27 mouse cellular contexts compared by ENCODE assay signal in the genomic region with DNA sequence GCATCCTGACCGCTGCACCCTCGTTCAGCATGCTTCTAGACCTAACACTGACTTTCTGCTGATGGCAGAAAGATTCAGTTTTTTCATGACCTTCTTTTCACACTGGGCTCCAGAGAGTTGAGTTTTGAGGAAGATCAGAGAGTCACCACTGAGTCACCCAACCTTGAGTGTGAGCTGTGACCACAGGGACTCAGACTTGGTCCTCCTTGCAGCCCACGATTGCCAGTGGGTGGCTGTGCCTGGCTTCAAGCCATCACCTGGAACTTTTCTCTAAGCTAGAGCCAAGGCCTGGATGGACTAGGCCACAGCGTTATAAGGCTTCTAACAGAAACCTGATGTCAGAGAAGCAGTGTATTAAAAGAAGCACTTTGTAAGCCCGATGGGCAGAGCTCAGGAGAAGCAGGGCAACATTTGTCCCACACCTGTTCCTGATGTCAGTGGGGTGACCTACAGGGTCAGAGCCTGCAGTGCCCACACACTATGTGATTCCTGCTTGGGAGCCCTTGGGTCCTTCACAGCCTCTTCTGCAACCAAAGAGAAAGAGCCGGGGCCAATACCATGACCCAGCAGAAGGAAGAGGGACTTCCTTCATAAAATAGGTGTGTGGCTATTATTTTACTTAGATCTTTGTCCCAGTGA. TPM values are rescaled to one million over a fixed set of nuclear protein-coding genes. Genes with fewer than 3 reads are reported as not detected.
DNase-seq lines count a peak whose midpoint lies in the region; ATAC-seq and TF ChIP-seq lines count a peak whose summit lies in the region.
"Had no signal": no experiment of that assay in that cellular context is flagged by ENCODE, and none has a peak within 500 bp of the region (broad histone marks: within the 10 kb centered on the region; RNA-seq: fewer than 3 reads in every experiment).

No protein-coding gene starts in this region.

- H3K4me2 ChIP-seq in intestine, embryonic 15.5 days (replicated peaks): no peak overlapping the region
- H3K4me2 ChIP-seq: heart, embryonic 11.5 days; hindbrain, embryonic 15.5 days; midbrain, embryonic 12.5 days had no signal

- H3K4me3 ChIP-seq in gastrocnemius, adult 2 months: peak overlapping the region; percentile 11; the same call in 1 of the 2 replicates
- H3K4me3 ChIP-seq in intestine, embryonic 15.5 days (replicated peaks): no peak overlapping the region
- H3K4me3 ChIP-seq: forebrain, embryonic 10.5 days; hindbrain, embryonic 15.5 days; midbrain, embryonic 12.5 days had no signal

- peaks cover 14% of the 10 kb centered on the region; the same call in 1 of the 2 replicates for H3K36me3 ChIP-seq in intestine, embryonic 15.5 days

- no peaks in the 10 kb centered on the region for H3K9me3 ChIP-seq in intestine, embryonic 15.5 days
- H3K9me3 ChIP-seq: forebrain, embryonic 10.5 days; hindbrain, embryonic 15.5 days; midbrain, embryonic 12.5 days had no signal

- no peak overlapping the region for H3K9ac ChIP-seq in intestine, embryonic 15.5 days
- H3K9ac ChIP-seq: forebrain, postnatal 0 days; hindbrain, embryonic 15.5 days; midbrain, embryonic 12.5 days had no signal

- H3K4me1 ChIP-seq in intestine, embryonic 15.5 days (replicated peaks): peaks cover 5% of the 10 kb centered on the region; the same call in 1 of the 2 replicates

- peak overlapping the region; percentile 71 for H3K27ac ChIP-seq in gastrocnemius, adult 2 months
- no peak overlapping the region for H3K27ac ChIP-seq in intestine, embryonic 15.5 days
- H3K27ac ChIP-seq: forebrain, embryonic 10.5 days; hindbrain, embryonic 15.5 days; midbrain, embryonic 12.5 days had no signal

- no peak for DNase-seq in gastrocnemius, adult 2 months
- DNase-seq in gastrocnemius, postnatal 10 days: no peak
- peak; percentile 51 for DNase-seq in 3T3-L1 (ENCODE audit: low read depth, low spot score)
- DNase-seq in adrenal gland, adult 8-10 months: peak; percentile 79
- peak; percentile 30 for DNase-seq in brain, adult 2 months (ENCODE audit: low read depth, low spot score)
- DNase-seq in gastrocnemius, postnatal 25 days: no peak
- no peak for DNase-seq in ovary, adult 18-20 months (ENCODE audit: low spot score)
- DNase-seq: cerebellum, adult 11-12 months; forebrain, postnatal 0 days; kidney, adult 9 months; kidney, postnatal 25 days; left cerebral cortex, postnatal 4 days; liver; right cerebral cortex, postnatal 14 days had no signal

- TF ChIP-seq CTCF in gastrocnemius, adult 2 months (IDR thresholded peaks at IDR 0.05): no peak

- WGBS in intestine, embryonic 15.5 days: 88% methylated on average over 6 of the region's 6 CpGs

- ATAC-seq in intestine, embryonic 15.5 days: no peak
- ATAC-seq: activated CD4-positive, CD25-positive, alpha-beta regulatory T cell, adult 4 months; forebrain, postnatal 0 days; lung, postnatal 0 days had no signal

- no peaks in the 10 kb centered on the region for H3K27me3 ChIP-seq in intestine, embryonic 15.5 days (replicated peaks)
- H3K27me3 ChIP-seq: hindbrain, embryonic 15.5 days; midbrain, embryonic 12.5 days had no signal

- intact Hi-C loops in gastrocnemius, adult 2 months (cut with DNase I): no loop called here

RNA-seq across cellular contexts. Expression of a gene that starts 5.7 kb away (rescaled TPM):
- total RNA-seq in gastrocnemius, adult 2 months (2021): 10 to 100 TPM; 32.9 to 34.7 TPM
- 10 to 100 TPM; 26.8 to 29.3 TPM for total RNA-seq in gastrocnemius, postnatal 10 days (2021)
- 10 to 100 TPM; 64.3 to 87.0 (median 76.1) TPM for total RNA-seq in adrenal gland, adult 8-10 months (2022)
- 3.9 and 4.5 TPM in 2 replicates for polyA plus RNA-seq in intestine, embryonic 15.5 days (2015; fragmentation: Nextera tagmentation; extraction: Ambion mirVana)
- total RNA-seq in gastrocnemius, postnatal 25 days (2021): 10 to 100 TPM; 24.3 to 32.7 TPM

RNA-seq across cellular contexts. Expression of a gene that starts 26.4 kb away (rescaled TPM):
- 1 to 10 TPM; 3.8 to 5.6 TPM for total RNA-seq in gastrocnemius, adult 2 months (2021)
- 1 to 10 TPM; 2.8 to 5.5 TPM for total RNA-seq in gastrocnemius, postnatal 10 days (2021)
- total RNA-seq in adrenal gland, adult 8-10 months (2022): 1 to 10 TPM in 1 of 4 experiments, not detected in 3; 3.7 TPM
- not detected in 2 replicates for polyA plus RNA-seq in intestine, embryonic 15.5 days (2015; fragmentation: Nextera tagmentation; extraction: Ambion mirVana)
- 1 to 10 TPM; 1.4 to 2.3 TPM for total RNA-seq in gastrocnemius, postnatal 25 days (2021)
- total RNA-seq: left cerebral cortex, adult 18-20 months had no signal
- polyA plus RNA-seq: activated CD4-positive, CD25-positive, alpha-beta regulatory T cell, adult 4 months; heart, postnatal 0 days; liver, embryonic 16.5 days; lung, postnatal 0 days; midbrain, embryonic 12.5 days had no signal

RNA-seq across cellular contexts. Expression of a gene that starts 35.3 kb away (rescaled TPM):
- 10 to 100 TPM; 10.3 to 26.9 TPM for total RNA-seq in gastrocnemius, adult 2 months (2021)
- total RNA-seq in gastrocnemius, postnatal 10 days (2021): 10 to 100 TPM; 10.5 to 12.8 TPM
- total RNA-seq in adrenal gland, adult 8-10 months (2022): 1 to 10 TPM; 1.3 to 5.1 (median 2.6) TPM
- 3.3 and 4.3 TPM in 2 replicates for polyA plus RNA-seq in intestine, embryonic 15.5 days (2015; fragmentation: Nextera tagmentation; extraction: Ambion mirVana)
- 10 to 100 TPM; 14.7 to 14.8 TPM for total RNA-seq in gastrocnemius, postnatal 25 days (2021)
- total RNA-seq: hematopoietic stem cell, adult 5-6 weeks; MEL had no signal
- polyA plus RNA-seq: activated CD4-positive, CD25-positive, alpha-beta regulatory T cell, adult 4 months; embryonic facial prominence, embryonic 11.5 days; forebrain, embryonic 10.5 days; heart, embryonic 11.5 days had no signal

RNA-seq across cellular contexts. Expression of a gene that starts 40.5 kb away (rescaled TPM):
- 1 to 10 TPM in 1 of 2 experiments, under 1 TPM in 1; 0.61 to 3.2 TPM for total RNA-seq in gastrocnemius, adult 2 months (2021)
- total RNA-seq in gastrocnemius, postnatal 10 days (2021): 1 to 10 TPM; 1.7 to 2.2 TPM
- 1 to 10 TPM; 1.1 to 2.7 (median 2.1) TPM for total RNA-seq in adrenal gland, adult 8-10 months (2022)
- 18.5 and 21.0 TPM in 2 replicates for polyA plus RNA-seq in intestine, embryonic 15.5 days (2015; fragmentation: Nextera tagmentation; extraction: Ambion mirVana)
- total RNA-seq in gastrocnemius, postnatal 25 days (2021): 1 to 10 TPM; 1.2 to 2.3 TPM
- total RNA-seq: MEL had no signal

RNA-seq across cellular contexts. Expression of a gene that starts 53.1 kb away (rescaled TPM):
- 1 to 10 TPM; 1.1 to 1.5 TPM for total RNA-seq in gastrocnemius, adult 2 months (2021)
- 1 to 10 TPM; 3.8 to 6.6 TPM for total RNA-seq in gastrocnemius, postnatal 10 days (2021)
- total RNA-seq in adrenal gland, adult 8-10 months (2022): 10 to 100 TPM; 10.2 to 21.0 (median 17.6) TPM
- polyA plus RNA-seq in intestine, embryonic 15.5 days (2015; fragmentation: Nextera tagmentation; extraction: Ambion mirVana): 63.9 and 68.9 TPM in 2 replicates
- 1 to 10 TPM; 1.5 to 4.7 TPM for total RNA-seq in gastrocnemius, postnatal 25 days (2021)
- total RNA-seq: MEL had no signal

Comparison
In these comparisons a context has a peak if more than half of its experiments do, and no peak if none do; other contexts are left out.
1. DNase-seq: peak in 3T3-L1 (single experiment), adrenal gland, adult 8-10 months (single experiment) and brain, adult 2 months (single experiment); none in gastrocnemius, adult 2 months (single experiment), gastrocnemius, postnatal 10 days (single experiment), gastrocnemius, postnatal 25 days (single experiment) and ovary, adult 18-20 months (single experiment).